Mouse (Mus musculus) c-Kit-negative CD71-positive TER-119-positive erythroid progenitor cells, embryonic 14.5 days (primary cell): ENCODE results near the gene Ptcd1.
"Not testable (repeated sequence)": the region's sequence is repeated elsewhere in the genome, so short reads cannot be mapped to it uniquely, and the experiment has no call there.

ENCODE experiments used
- DNase-seq: peaks from one replicate; pipeline ENCODE4 v3.0.0-alpha.2; 2013; ENCODE audit warnings: low read depth, low spot score

Ptcd1 gene

GRCm38 (mm10) chr5:145114071-145114605 lies 52.8 kb downstream of the Ptcd1 start, which contains the start of gene Arpc1b:
Arpc1b (plus strand) TSS chr5:145114215.
- DNase-seq: no peak

- DNase-seq: no peak
Measured at GRCm38 (mm10) chr5:145113416-145113815, 53.5 kb downstream of the Ptcd1 start.

- DNase-seq: no peak
Measured at GRCm38 (mm10) chr5:145112566-145112965, 54.3 kb downstream of the Ptcd1 start.

- no peak for DNase-seq
Measured at GRCm38 (mm10) chr5:145110401-145110800, 56.5 kb downstream of the Ptcd1 start.

- no peak for DNase-seq
Measured at GRCm38 (mm10) chr5:145105694-145106275, 61.1 kb downstream of the Ptcd1 start.

GRCm38 (mm10) chr5:145104328-145104727 lies 62.6 kb downstream of the Ptcd1 start:
- no peak for DNase-seq

- DNase-seq: no peak
Measured at GRCm38 (mm10) chr5:145102706-145103105, 64.2 kb downstream of the Ptcd1 start.

- not testable (repeated sequence) for DNase-seq
Measured at GRCm38 (mm10) chr5:145101451-145101850, 65.5 kb downstream of the Ptcd1 start.

- DNase-seq: no peak
Measured at GRCm38 (mm10) chr5:145100960-145101359, 65.9 kb downstream of the Ptcd1 start.

GRCm38 (mm10) chr5:145098340-145098821 lies 68.5 kb downstream of the Ptcd1 start:
- DNase-seq: no peak
